In genomic region chr5:35907633-35908426, GRCm38 (mm10) we compare ENCODE assay signal across 8 mouse cellular contexts. TPM values are rescaled to one million over a fixed set of nuclear protein-coding genes. Genes with fewer than 3 reads are reported as not detected.
A peak's percentile ranks its signal among the peaks of the same experiment; 100 is the strongest.
DNase-seq lines count a peak whose midpoint lies in the region; ATAC-seq and TF ChIP-seq lines count a peak whose summit lies in the region.

No protein-coding gene starts in this region.

- intact Hi-C loops in heart, postnatal 25 days (cut with DNase I), result no loop called here

- H3K9ac ChIP-seq in forebrain, embryonic 16.5 days (replicated peaks; ENCODE audit: low read depth, low read length), result no peak overlapping the region

- POLR2A ChIA-PET in Patski (lab: Charles Lee), result interaction anchor here (0.7 to 1.9 kb wide), 3 partner anchors 14 to 20 kb away, joined by 3 to 4 read pairs (median 4); partner anchors contain the start of gene Afap1

- ATAC-seq in Patski, result peak; percentile 97
- ATAC-seq in cerebellum, adult (ENCODE audit: insufficient number of reproducible peaks, low FRiP score, low TSS enrichment), result peak; percentile 95
- ATAC-seq in forebrain, embryonic 16.5 days, result peak; percentile 85
- ATAC-seq in erythroblast, adult 5-6 weeks (replicated peaks; ENCODE audit: low FRiP score, poor library complexity, severe bottlenecking), result no peak

- H3K4me2 ChIP-seq in forebrain, embryonic 16.5 days (ENCODE audit: low read length), result no peak overlapping the region

- H3K36me3 ChIP-seq in forebrain, embryonic 16.5 days (ENCODE audit: control insufficient read depth, insufficient read depth), result no peaks in the 10 kb centered on the region
- H3K36me3 ChIP-seq in midbrain, embryonic 10.5 days, result peaks cover 11% of the 10 kb centered on the region; the same call in 1 of the 2 replicates

- H3K4me1 ChIP-seq in forebrain, embryonic 16.5 days (replicated peaks; ENCODE audit: control insufficient read depth, insufficient read depth, low read length), result peaks cover 38% of the 10 kb centered on the region
- peaks cover 64% of the 10 kb centered on the region for H3K4me1 ChIP-seq in midbrain, embryonic 10.5 days

- H3K27ac ChIP-seq in forebrain, embryonic 16.5 days (ENCODE audit: low read length), result peak overlapping the region; percentile 62
- H3K27ac ChIP-seq in midbrain, embryonic 10.5 days (replicated peaks), result peak overlapping the region; percentile 39

- CTCF ChIA-PET in Patski (lab: Charles Lee), result interaction anchor here (0.8 to 1.7 kb wide), 5 partner anchors 12 to 62 kb away, joined by 3 to 6 read pairs (median 3); no protein-coding TSS in a partner anchor

- no peaks in the 10 kb centered on the region for H3K9me3 ChIP-seq in forebrain, embryonic 16.5 days (ENCODE audit: control insufficient read depth, low read length)
- no peaks in the 10 kb centered on the region; the same call in 1 of the 2 replicates for H3K9me3 ChIP-seq in midbrain, embryonic 10.5 days (replicated peaks)

- in situ Hi-C loops in Patski (cut with MboI; ENCODE audit: low pct_unique_long_range_greater_than_20kb), result no loop called here

- H3K27me3 ChIP-seq in Patski, result no peaks in the 10 kb centered on the region
- no peaks in the 10 kb centered on the region for H3K27me3 ChIP-seq in forebrain, embryonic 16.5 days (replicated peaks; ENCODE audit: control insufficient read depth, insufficient read depth, low read length)
- no peaks in the 10 kb centered on the region for H3K27me3 ChIP-seq in midbrain, embryonic 10.5 days (ENCODE audit: low read depth, poor library complexity, severe bottlenecking)

- DNase-seq in Patski (ENCODE audit: low read depth, low spot score), result peak; percentile 100
- DNase-seq in heart, postnatal 25 days (ENCODE audit: low spot score), result peak; percentile 42
- DNase-seq in large intestine, adult 2 months (ENCODE audit: low read depth, low spot score), result peak; percentile 48
- peak; percentile 34 for DNase-seq in midbrain, embryonic 10.5 days (ENCODE audit: low spot score)
- peak; percentile 58 for DNase-seq in telencephalon, adult 2 months (ENCODE audit: low read depth, low spot score)

- WGBS in forebrain, embryonic 16.5 days, result 36% methylated on average over 15 of the region's 15 CpGs
- 10% methylated on average over 15 of the region's 15 CpGs for WGBS in large intestine, adult 2 months
- WGBS in midbrain, embryonic 10.5 days, result 53% methylated on average over 15 of the region's 15 CpGs

- no peak overlapping the region for H3K4me3 ChIP-seq in forebrain, embryonic 16.5 days (replicated peaks; ENCODE audit: low read length)
- 0 out of 2 replicates have a peak overlapping the region, but pooled peaks have one; percentile 14 for H3K4me3 ChIP-seq in midbrain, embryonic 10.5 days

- TF ChIP-seq CTCF in Patski (IDR thresholded peaks at IDR 0.05), result no peak

RNA-seq across cellular contexts. Expression of gene Afap1, which starts 14.7 kb away (rescaled TPM):
- polyA plus RNA-seq in Patski (2021), result 65.9 TPM
- polyA plus RNA-seq in forebrain, embryonic 16.5 days (2015; fragmentation: Nextera tagmentation; extraction: Ambion mirVana), result 64.1 and 64.7 TPM in 2 replicates
- 10 to 100 TPM; 22.8 to 23.9 TPM for total RNA-seq in heart, postnatal 25 days (2021)
- polyA plus RNA-seq in large intestine, adult 2 months (2012; rRNA removed), result 3.8 and 4.7 TPM in 2 replicates
- polyA plus RNA-seq in midbrain, embryonic 10.5 days (2016; fragmentation: Nextera tagmentation; extraction: Ambion mirVana), result 21.6 and 34.3 TPM in 2 replicates
- 2.1 and 3.1 TPM in 2 replicates for total RNA-seq in erythroblast, adult 5-6 weeks (2015; ENCODE audit: low replicate concordance)
- total RNA-seq in erythroblast, adult 5-6 weeks (2017; ENCODE audit: low replicate concordance), result 2.0 and 2.2 TPM in 2 replicates

Comparison
In these comparisons a context has a peak if more than half of its experiments do, and no peak if none do; other contexts are left out.
1. DNase-seq: peak in every context shown above with its lines; median percentile 100 in Patski; 58 in telencephalon, adult 2 months; 48 in large intestine, adult 2 months; 42 in heart, postnatal 25 days; 34 in midbrain, embryonic 10.5 days.